Mouse (Mus musculus) kidney, postnatal 25 days (tissue): ENCODE measurements at regions not wholly inside any gene's neighbourhood (a gene's known extent, or its start where the extent isn't known, plus 50 kb on each side); places are given as distances from the start of the nearest gene placed in this dataset.
A peak's percentile ranks its signal among the peaks of the same experiment; 100 is the strongest.

Source experiments
- DNase-seq, 2 experiments: peaks; one replicate each; pipeline ENCODE4 v3.0.0; 2021; ENCODE audit warnings: mixed read lengths in 2 of 2

DNA sequence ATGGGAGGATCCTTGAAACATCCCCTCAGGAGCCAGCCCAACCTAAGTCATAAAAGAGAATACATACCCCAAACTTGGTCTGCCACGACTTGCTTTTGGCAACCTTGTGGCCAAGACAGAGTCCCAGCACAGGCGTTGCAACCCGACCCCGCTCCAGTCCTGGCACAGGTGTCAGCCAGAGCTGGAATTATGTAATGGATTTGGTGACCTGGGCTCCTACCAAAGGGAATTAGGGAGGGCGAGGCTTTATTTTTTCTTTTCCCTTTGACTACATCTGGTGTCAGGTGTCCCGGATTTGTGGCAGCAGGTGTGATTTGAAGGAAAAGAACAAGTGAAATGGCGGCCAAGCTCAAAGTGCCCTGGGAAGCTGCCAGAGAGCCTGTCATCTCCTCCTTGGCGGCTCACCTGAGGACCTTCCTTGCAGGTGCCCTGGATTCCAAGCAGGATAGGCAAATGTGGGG is 212.9 kb downstream of the Mef2c start:
- DNase-seq: no peak

DNA sequence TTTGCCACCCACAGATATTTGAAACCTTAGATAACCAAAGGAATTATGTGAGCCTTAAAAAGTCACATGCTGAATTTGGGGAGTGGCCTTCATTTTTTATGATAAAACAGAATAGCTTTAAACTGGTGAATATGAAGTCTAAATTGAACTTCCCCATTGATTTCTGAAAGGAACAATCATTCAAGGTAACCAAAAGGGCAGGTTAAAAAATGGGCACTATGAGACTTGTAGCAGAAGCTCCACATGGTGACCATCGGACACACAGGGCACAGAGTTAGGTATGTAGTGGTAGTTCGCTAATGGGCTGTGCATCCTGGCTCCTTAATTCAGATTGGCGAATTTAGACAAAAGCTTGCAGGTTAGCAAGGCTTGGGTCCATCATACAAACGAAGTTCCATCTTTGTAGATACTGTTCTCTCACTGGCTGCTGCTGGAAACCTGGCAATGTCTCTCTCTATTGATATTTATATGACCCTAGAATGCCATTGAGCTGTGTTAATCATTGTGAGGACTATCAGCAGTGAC is 213.9 kb downstream of the Mef2c start:
- no peak for DNase-seq

DNA sequence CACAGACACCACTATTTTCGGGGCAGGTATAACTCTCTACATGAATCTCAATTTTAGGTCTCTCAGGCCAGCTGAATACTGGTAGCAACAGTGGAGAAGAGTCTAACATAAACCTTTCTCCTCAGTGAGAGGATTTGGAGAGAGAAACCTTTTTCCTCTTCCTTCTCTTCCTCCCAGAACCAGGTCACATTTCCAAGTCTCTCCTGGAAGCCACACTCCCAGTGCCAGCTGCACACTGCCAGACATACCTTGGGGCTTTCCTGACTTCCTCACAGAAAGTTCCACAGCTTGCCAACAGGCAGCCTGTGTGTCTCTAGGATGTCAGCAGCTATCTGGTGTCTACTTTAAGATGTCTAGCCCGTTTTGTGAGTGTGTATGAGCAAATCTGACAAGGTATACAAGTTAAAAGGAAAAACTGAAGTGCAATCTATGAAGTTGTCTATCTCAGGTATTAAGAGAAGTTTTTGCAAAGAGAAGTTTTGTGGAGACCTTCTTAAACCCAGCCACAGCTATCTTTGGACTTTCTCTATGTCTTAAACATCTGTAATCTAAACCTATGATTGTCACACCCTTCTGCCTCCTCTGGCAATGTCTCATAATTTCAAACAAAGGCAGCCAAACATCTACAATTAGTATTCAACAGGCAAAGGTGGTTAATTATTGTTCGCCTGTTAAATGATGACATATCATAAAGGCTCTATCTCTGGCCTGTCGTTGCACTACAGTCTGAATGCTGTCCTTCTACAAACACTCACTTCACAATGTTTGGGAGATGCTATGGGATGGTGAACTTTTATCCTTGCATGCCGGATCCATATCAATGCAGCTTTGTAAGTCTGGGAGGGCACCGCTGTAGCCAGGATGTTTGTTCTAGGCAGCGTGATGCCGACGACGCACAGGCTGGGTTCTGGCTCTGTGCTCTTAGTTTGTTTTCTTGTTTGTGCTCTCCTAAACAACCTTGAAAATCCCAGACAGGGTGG is 214.9 kb downstream of the Mef2c start:
- DNase-seq: no peak

DNA sequence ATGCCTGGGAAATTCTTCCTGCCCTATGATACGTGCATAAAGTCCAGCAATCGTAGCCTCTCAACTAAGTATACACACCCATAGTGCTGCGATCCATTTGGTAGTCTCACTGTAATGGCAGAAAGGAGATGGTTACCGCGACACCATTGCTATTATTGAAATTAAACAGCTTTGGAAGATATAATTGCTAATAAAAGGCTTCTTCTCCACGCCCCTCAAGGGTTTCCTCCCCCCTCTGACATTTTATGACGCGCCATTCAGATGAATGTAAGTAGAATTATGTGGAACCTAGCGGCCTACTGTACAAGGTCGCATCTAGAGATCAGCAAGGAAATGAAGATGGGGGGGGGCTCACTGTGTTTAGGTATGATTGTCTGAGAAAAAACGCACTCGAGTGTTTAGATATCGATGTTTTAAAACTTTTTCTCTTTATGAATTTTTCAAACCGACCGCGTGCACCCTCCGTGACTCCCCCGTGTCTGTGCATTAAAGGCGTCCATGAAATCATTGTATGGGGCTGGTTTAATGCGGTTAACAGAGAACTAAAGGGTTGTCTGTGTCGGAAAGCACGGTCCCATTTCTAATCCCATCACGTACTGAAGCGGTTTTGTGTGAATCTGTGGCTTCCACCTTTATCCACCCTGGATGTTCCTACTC is 215.9 kb downstream of the Mef2c start:
- no peak for DNase-seq

DNA sequence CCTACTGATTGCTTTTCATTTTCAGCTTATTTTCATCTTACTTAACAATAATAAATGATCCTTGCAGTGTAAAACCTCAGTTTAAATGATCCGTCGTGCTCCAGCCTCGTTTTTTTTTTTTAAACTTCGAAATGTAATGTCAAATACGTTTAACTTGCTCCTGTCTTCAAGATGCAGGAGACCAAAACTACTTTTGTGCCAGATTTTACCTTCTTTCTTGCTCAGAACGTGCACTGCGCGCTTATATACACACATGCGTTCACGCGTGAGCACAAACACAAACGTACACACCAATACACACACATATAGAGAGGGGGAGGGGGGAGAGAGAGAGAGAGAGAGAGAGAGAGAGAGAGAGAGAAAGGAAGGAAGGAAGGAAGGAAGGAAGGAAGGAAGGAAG is 216.5 kb downstream of the Mef2c start:
- no peak for DNase-seq

DNA sequence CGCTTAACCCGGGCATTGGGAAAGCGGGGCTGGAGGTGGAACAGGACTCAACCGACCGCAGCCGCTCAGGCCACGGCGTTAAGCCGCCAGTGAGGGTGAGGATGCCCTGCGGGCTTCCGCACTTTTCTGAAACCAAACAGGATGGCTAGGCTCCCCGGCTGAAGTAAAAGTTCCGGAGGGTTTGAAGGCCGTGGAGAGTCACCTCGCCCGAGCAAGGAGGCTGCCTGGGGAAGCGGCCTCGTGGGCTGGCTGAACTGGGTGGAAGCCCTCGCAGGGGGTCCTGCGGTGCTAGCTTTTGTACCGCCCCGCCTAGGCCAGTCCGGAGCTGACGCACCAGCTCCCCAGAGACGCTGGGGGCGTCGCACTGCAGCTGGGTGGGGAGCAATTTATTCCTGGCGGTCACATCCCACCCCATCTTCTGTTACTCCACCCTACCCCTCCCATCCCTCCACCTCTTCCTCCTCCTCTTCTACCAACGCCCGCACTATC is 217.1 kb downstream of the Mef2c start:
- no peak for DNase-seq

DNA sequence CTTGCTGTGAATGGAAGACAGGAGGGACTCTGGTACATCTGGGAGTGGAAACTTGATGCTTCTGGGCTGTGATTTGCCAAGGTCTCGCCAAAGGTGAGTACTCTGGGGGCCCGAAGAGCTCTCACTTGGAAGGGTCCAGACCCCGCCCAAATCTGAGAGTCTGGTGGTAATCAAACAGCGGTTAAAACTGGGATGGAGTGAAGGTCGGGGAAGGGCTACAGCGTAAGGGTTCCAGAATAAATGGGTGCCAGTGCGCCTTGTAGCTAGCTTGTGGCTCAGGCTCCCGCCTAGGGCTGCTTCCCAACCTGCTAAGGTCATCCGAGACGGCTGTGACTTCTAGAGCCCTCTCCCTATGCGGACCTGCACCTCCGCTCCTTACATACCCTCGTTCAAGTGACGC is 217.7 kb downstream of the Mef2c start:
- DNase-seq: no peak

DNA sequence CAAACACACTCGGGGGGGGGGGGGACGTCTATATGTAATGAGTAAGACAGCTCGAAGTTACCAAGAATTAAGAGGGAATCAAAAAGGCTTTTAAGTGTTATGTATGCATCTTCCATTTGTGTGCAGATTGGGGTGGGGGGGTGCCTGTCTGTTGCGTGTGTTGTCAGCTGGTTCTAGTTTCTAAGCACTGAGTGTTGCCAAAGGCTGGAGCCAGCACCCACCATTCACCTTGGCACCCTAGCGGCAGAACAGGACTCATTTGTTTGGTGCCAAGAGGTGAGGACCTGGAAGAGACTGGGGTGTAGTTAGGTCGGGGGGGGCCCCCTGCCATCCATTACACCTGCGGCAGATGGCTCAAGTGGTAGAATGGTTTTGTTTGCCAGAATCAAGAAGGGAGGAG is 218.4 kb downstream of the Mef2c start:
- no peak for DNase-seq

DNA sequence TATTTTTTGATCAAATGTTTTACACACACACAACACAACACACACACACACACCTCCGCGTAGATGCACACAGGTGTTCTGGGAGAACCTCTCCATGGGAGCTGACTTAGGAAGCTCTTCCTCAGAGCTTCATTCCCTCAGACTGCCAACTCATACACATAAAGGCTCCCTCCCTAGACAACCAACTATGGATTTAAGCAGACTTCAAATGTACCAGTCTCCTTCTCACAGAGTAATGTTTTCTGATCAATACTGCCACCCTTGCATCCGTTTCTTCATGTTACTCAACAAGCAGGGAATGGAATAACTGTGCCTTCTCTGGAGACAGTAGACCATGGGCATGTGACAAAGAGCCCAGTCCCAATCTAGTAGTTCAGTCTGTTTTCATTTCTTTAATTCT is 219.0 kb downstream of the Mef2c start:
- no peak for DNase-seq

DNA sequence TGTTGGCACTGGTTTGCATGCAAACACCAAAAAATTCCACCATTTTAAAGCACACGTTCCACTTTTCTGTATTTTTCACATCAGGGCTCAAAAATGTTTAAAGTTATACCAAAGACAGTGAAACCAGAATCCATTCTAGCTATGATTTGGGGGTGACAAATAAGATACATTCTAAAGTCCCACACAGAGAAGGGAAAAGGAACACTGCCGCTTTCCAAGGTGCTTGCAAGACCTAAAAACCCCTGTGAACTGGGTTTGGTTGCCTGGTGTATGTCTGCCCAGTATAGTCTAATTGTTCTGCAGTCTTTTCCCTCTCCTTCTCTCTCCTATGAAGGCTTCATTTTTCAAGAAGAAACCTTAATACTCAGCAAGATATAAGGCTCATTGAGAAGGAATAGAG is 219.6 kb downstream of the Mef2c start:
- DNase-seq: no peak

DNA sequence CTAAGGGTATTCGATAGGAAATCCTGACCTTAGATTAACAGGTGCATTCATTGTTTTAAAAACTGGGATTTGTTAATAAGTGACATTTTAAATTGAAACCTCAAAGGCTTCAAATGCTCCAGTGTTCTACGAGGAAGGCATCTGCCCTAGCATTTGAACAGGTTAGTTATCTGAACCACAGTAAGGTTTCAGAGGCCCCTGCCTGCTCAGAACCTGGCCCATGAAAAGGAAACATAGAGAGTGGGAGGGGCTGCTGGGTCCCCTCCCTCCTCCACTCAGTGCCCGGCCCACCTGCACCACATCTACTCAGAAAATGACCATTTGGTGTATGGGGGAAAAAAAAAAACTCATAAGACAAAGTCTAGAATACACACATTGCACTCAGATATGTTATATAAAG is 220.4 kb downstream of the Mef2c start:
- DNase-seq: no peak

DNA sequence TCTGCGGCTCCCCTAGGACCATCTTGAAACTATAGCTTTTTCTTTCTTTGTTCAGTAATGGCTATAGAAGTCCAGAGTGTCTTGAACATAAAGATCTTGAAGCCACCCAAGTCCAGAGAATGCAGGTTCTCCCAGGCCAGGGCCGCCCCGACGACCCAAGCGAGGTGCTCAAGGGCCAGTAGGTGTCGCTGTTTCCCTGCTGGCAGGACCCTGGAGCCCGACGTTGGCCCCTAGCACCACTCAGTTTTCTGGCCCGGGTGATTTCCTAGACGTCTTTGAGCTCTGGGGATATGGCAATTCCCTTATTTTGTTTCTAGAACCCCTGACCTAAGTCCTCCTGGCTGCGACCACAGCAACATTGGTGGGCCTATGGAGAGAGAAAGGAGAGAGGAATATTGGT is 221.2 kb downstream of the Mef2c start:
- DNase-seq: peak; percentile 55 to 67

DNA sequence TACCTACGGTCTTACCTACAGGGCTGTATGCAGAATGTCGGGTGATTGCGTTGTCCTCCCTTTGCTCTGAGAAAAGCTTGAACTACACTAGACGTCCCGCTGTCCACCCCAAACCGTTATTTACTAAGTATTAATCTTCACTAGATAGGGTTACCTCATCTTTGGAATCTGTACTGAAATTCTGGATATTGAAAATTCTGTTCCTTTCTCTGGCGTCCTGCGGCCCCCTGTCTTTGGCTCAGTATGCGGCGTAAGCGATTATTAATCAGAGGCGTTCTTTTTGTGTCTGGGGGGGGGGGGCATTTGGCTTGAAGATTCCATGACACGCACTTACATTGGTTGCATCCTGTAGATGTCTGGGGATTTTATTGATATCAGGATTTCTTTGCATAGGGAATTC is 222.0 kb downstream of the Mef2c start:
- DNase-seq: no peak

DNA sequence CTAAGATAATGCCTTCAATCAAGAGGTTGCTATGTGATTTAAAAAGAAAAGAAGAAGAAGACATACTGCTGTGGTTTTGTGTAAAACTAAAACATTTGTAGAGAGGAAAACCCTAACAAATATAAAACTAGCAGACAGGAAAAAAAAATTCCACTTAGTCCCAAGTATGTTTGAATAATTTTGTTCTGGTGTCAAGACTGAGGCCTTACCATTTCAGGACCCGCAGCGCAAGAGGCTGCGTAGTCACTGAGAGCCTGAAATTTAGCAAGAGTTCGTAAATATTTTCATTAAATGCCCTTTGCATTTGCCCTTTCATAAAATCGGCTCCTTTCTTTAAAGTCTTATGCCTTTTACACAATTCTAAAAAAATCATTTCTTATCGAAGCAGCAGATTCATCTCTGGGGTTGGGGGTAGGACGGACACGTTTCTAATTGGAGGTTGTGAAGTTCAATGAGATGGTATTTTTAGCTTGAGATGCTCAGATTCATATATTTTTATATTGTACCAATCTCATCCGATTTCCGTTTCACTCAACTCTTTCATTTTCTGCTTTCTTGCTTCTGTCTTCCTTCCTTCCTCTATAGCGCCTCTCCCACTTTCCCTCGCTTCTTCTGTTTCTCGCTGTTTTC is 222.6 kb downstream of the Mef2c start:
- DNase-seq: no peak

DNA sequence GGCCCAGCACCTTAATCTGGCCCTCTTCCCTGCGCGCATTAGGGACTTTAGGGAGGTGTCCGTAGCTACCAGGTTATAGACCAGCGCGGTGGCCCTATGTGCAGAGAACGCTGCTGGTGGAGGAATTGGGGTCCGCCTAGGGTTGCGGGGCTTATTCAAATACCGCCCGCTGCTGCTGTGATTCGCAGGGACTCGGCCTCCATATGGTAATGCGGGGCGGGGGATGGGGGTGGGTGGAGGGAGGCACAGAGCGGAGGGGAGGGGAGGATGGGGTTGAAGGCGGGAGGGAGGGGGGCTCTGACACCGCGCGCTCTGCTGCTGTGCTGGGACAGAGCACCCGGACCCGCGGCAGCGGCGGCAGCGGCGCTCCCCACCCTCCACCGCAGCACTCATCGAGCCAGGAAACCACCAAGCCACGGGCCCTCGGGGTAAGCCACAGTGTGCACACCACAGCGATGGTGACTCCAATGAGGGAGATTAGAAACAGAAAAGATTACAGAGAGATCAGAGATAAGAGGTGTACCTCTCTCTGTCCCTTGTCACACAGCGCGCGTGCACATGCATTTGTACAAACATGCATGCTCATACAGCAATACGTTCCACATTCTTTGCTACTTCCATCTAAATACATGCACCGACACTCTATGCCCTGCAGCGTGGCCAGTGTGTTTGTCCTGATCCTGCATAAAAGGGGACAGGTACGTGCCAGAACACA is 223.4 kb downstream of the Mef2c start:
- no peak for DNase-seq

DNA sequence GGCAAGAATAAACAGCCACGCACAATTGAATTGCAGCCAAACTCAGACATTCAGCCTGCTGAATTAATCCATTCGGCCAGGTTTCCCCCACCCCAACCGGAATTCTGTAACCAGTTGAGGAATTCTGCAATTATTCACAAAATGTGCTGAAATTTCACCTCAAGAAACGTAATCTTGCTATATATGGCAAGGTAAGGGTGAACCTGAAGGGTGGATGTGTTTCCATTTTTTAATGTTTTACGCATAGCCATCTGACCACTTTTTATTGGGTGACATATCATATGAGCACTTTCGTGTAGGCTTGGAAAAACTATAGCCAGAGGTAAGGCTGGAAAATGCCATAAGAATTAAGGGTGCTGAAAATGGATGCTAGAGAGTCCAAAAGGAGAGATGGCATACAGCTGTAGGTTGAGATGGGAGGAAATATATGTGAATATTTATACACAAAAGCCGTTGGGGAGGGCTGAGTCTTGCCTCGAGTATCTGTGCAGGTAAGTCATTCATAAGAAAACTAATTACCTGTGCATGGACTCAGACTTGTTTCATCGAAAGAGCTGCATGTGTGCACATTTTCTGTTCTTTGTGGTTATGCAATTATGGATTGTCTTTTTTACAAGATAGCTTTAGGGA is 224.0 kb downstream of the Mef2c start:
- DNase-seq: no peak

DNA sequence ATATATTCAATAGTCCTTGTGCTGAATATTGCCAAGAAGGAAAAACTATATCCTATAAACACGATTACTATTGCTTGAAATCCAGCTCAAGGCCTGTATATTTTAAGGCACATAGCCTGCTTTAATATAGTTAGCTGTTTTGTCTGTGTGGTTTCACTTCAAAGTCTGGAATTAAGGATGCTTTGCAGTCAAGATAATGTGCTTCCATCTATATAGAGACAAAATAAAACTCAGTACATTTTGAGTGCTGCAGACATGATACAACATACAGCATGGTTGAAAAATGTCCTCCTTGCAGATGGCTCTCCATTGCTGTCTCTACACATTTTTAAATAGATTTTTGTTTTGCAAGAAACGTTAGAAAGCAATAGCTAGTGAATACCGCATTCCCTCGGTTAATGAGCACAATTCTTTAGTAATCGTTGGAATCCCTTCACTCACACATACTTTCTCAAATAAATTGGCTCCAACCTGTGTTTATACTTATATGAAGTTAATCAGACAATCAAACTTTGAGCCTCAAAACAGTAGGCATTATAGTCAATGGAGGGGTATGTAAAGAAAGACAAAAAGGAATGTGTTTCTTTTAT is 224.7 kb downstream of the Mef2c start:
- DNase-seq: no peak

DNA sequence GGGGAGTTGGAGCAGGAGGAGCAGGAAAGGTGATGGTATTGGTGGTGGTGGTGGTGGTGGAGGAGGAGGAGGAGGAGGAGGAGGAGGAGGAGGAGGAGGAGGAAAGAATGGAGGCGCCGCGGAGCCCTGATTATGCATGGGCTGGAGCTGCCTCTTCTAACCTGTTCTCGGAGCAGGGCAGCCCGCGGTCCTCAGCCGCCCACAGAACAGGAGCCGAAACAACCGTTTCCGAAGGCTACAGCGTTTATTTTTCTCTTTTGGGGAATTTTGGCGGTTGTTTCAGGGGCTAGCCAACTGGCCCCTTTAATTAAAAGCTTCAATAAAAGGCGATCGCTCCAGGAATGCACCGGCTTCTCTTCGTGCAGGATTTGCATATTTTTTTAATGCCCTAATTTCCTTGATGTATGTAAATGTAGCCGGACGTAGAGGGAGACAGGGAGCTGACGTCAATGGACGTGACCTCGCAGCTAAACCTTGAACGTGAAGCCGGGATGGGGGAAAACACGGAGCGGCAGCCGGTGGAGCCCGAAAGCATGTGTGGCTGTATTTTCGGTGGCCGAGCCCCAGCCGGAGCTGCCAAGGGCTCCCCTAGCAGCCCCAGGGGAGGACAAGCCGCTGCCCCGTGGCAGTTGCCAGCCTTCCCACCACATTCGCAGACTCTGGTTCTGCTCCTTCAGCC is 225.6 kb downstream of the Mef2c start:
- DNase-seq: peak; percentile 50 to 75

DNA sequence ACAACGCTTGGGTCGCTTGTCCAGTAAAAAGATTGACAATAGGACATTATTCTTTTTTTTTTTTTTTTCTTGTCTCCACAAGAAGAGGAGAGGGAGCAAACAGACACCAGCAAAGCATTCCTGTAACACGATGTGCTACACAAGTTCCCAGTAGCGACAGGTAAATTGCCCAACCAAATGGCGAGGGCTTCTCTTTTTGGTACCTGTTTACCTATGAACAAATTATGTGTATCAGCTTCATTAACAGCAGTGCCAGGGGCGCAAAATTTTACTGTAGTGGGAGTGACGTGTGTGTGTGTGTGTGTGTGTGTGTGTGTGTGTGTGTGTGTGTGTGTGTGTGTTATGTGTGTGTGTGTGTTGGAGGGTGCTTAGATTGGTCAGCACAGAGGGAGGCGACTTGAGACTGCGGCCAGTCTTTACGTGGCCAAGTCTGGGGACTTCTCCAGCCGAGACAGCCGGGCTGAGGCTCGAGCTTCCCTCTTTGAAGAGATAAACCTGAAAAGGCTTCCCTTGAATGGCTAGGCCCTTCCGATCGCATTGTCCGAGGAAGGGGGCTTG is 226.4 kb downstream of the Mef2c start:
- no peak for DNase-seq

DNA sequence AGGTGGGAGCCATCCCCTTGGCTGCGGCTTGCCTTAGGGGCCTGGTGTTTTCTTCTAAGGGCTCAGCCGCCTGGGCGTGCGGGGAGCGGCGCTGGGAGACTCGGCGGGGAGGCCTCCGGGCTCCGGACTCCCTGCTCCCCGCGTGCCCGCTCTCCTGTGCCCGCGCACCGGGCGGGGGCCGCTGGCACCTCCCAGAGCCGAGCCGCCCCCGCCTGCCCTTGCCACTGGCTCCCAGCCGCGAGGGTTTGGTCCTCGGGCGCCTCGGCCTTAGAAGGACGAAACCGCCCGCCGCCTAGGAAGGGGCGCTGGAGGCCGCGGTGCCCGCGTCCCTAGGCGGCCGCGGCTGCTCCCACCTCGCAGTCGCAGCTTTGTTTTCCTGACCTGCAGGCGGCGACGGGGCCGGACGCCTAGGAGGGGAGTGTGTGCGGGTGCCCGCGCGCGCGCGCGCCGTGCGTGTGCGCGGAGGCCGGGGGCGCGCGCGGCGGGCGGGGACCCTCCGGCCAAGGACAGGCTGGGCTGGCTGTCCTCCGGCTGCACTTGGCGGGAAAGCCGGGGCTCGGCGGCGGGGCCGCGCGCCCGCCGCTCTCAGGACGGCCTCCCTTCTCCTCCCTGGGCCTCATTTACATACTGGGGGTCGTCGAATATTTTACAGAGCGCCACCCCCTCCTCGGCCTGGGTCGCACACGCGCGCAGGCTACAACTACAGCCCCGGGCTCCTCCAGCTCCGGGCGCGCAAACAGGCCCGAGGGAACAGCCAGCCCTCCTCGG is 227.1 kb downstream of the Mef2c start:
- peak; percentile 39 to 75 for DNase-seq
